Mouse (Mus musculus) kidney, embryonic 16.5 days (tissue): ENCODE measurements around the gene Midn. TPM values are rescaled to one million over a fixed set of nuclear protein-coding genes. Genes with fewer than 3 reads are reported as not detected.

ENCODE experiments used
- ATAC-seq: fragments of 200-750 bp; cut with Nextera tagmentation; 2 replicates; pipeline ENCODE4 v1.8.0; 2017; ENCODE audit warnings: moderate TSS enrichment; ENCODE audit not compliant: low FRiP score, low TSS enrichment
- H3K27ac ChIP-seq: fragments of 300-500 bp; sonication (generic); 2 replicates; pipeline ENCODE4 v1.5.1; 2014; ENCODE audit warnings: low read length
- H3K27me3 ChIP-seq: fragments of 300-500 bp; sonication (generic); 2 replicates; pipeline ENCODE4 v1.6.1; 2014; ENCODE audit warnings: low read length, control low read depth, mixed read lengths; ENCODE audit not compliant: insufficient read depth
- H3K36me3 ChIP-seq: fragments of 300-500 bp; sonication (generic); 2 replicates; pipeline ENCODE4 v1.6.1; 2014; ENCODE audit warnings: low read length, control low read depth, mixed read lengths; ENCODE audit not compliant: insufficient read depth
- H3K4me1 ChIP-seq: fragments of 300-500 bp; sonication (generic); 2 replicates; pipeline ENCODE4 v1.6.1; 2014; ENCODE audit warnings: low read length, control low read depth, mixed read lengths; ENCODE audit not compliant: insufficient read depth
- H3K4me2 ChIP-seq: fragments of 300-500 bp; sonication (generic); replicated peaks from 2 replicates; pipeline ENCODE4 v1.6.1; 2014; ENCODE audit warnings: low read depth, low read length
- H3K4me3 ChIP-seq: fragments of 300-500 bp; sonication (generic); 2 replicates; pipeline ENCODE4 v1.5.1; 2014; ENCODE audit warnings: mild to moderate bottlenecking, low read length
- H3K9ac ChIP-seq: fragments of 300-500 bp; sonication (generic); replicated peaks from 2 replicates; pipeline ENCODE4 v1.6.1; 2014; ENCODE audit warnings: low read length
- H3K9me3 ChIP-seq: fragments of 300-500 bp; sonication (generic); 2 replicates; pipeline ENCODE4 v1.6.1; 2016; ENCODE audit warnings: low read length, control low read depth
- WGBS: fragments of 180-500 bp; shearing (Covaris S2); extraction: QIAGEN DNeasy Blood & Tissue Kit; methylation state at CpG from one replicate; pipeline ENCODE4 v1.1.7; 2014; 5-methylcytosine and 5-hydroxymethylcytosine counted together
- polyA plus RNA-seq: library from polyadenylated mRNA; unstranded; fragments of >200 nt; fragmentation: Nextera tagmentation; extraction: Ambion mirVana; gene quantifications from 2 replicates; pipeline ENCODE4 v1.2.1, GENCODE M21; 2015

Gene Midn
- polyA plus RNA-seq, 1 experiment from 2014 or later = 15.9 TPM

DNA sequence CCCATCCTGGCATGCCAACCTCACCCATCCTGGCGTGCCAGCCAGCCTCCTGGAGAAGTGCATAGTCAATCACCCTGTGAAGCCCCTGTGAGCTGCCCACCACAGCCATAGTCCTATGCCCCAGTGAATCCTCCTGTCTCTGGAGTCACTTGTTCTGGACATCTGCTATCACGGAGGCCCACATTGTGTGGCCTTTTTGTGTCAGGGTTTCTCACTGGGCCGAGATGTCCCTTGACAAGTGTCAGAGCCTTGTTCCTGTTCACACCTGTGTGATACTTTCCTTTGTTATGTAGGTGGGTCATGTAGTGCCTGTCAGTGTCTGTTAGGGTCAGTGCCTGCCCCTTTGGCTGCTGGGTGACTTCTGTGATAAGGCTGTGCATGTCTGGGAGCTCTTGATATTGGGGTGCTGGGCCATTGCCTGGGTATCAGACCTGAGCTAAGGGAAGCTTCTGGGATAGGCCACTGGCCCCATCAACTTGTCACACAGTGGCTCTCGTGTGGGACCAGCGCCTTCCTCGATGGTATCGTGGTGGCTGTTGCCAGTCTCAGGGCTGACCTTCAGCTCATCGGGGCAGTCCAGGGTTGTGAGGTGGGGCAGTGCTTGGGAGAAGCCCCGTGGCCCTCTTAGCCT is 24.0 kb upstream of the Midn start:
- Histone ChIP-seq H3K27me3 (no peaks in the 10 kb centered on the region), H3K9ac (no peak overlapping the region), H3K9me3 (no peaks in the 10 kb centered on the region), H3K4me2 (no peak overlapping the region), H3K27ac (no peak overlapping the region), H3K4me3 (no peak overlapping the region), H3K36me3 (peaks cover 69% of the 10 kb centered on the region), H3K4me1 (peaks cover 5% of the 10 kb centered on the region; the same call in 1 of the 2 replicates)
- 83% methylated on average over 9 of the region's 9 CpGs for WGBS
- no peak for ATAC-seq

GRCm38 (mm10) chr10:80127920-80128319 is 20.2 kb upstream of the Midn start:
- Histone ChIP-seq H3K4me2 (no peak overlapping the region), H3K36me3 (peaks cover 73% of the 10 kb centered on the region), H3K27ac (no peak overlapping the region), H3K27me3 (no peaks in the 10 kb centered on the region), H3K9ac (no peak overlapping the region), H3K9me3 (no peaks in the 10 kb centered on the region), H3K4me3 (no peak overlapping the region), H3K4me1 (peaks cover 25% of the 10 kb centered on the region)
- no peak for ATAC-seq
- 95% methylated on average over 7 of the region's 8 CpGs for WGBS

DNA sequence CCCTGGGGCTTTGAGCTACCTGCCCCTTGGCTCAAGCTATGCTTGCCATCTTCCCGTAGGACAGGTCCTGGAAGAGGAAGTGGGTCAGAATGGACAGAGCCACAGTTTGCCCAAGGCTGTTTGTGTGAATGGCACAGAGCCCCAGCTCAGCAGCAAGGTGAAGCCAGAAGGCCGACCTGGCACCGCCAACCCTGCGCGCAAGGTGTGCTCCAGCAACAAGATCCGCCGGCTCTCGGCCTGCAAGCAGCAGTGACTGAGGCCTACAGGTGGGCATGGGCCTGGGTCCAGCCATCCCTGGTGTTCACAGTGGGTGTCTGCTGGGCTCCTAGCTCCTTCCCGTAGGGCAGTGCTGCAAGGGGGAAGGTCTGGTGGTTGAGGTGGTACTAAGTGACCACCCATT is 18.2 kb upstream of the Midn start:
- H3K9me3 ChIP-seq = no peaks in the 10 kb centered on the region
- H3K4me3 ChIP-seq = no peak overlapping the region
- peak overlapping the region; percentile 47; the same call in 1 of the 2 replicates for H3K27ac ChIP-seq
- no peak overlapping the region for H3K9ac ChIP-seq
- WGBS = 90% methylated on average over 9 of the region's 9 CpGs
- peaks cover 25% of the 10 kb centered on the region for H3K4me1 ChIP-seq
- no peak for ATAC-seq
- no peaks in the 10 kb centered on the region for H3K27me3 ChIP-seq
- H3K4me2 ChIP-seq = no peak overlapping the region
- peaks cover 73% of the 10 kb centered on the region for H3K36me3 ChIP-seq

DNA sequence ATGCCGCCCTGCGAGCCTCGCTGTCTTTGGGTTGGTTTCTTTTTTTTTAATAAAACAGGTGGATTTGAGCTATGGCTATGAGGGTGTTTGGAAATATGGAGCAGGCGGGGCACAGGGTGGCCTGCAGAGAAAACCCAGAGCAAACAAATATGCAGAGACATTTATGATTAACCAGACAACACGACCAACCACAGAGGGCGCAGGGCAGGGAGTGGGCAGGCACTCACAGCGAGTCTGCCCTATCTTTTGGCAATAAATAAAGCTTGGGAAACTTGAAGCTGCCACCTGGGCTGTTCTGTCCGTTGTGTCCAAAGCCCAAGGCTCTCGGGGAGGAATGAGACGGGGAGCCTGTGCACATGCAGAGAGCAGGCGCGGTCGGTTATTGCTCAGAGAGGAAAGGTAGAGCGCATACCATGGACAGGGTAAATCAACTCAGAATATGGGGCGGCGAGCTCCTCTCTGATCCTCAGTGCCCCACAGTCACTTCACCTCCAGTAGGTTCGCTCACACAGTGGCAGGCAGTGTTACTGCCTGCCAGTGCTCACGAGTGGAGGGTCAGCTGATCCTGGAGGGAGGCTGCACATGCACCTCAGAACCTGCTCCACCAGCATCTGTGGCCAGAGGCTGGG is 17.6 kb upstream of the Midn start:
- Histone ChIP-seq H3K27me3 (0 out of 2 replicates have a peak, but pooled peaks cover under 1% of the 10 kb centered on the region), H3K27ac (peak overlapping the region; percentile 47), H3K4me1 (peaks cover 25% of the 10 kb centered on the region), H3K9me3 (no peaks in the 10 kb centered on the region), H3K4me2 (no peak overlapping the region), H3K9ac (no peak overlapping the region), H3K36me3 (peaks cover 67% of the 10 kb centered on the region), H3K4me3 (no peak overlapping the region)
- 0 out of 2 replicates have a peak, but pooled peaks have one; percentile 1 for ATAC-seq
- WGBS = 69% methylated on average over 18 of the region's 18 CpGs

GRCm38 (mm10) chr10:80131316-80131951 is 16.6 kb upstream of the Midn start:
- peaks cover 8% of the 10 kb centered on the region; the same call in 1 of the 2 replicates for H3K27me3 ChIP-seq
- peak overlapping the region; percentile 30 for H3K9ac ChIP-seq
- H3K4me1 ChIP-seq = peaks cover 25% of the 10 kb centered on the region
- peak overlapping the region; percentile 43 for H3K4me2 ChIP-seq
- H3K36me3 ChIP-seq = peaks cover 66% of the 10 kb centered on the region
- ATAC-seq = peak; percentile 32; the same call in 1 of the 2 replicates
- H3K4me3 ChIP-seq = no peak overlapping the region; the same call in 1 of the 2 replicates
- no peak overlapping the region for H3K27ac ChIP-seq
- no peaks in the 10 kb centered on the region for H3K9me3 ChIP-seq
- 14% methylated on average over 55 of the region's 55 CpGs for WGBS

- Histone ChIP-seq H3K36me3 (peaks cover 62% of the 10 kb centered on the region), H3K27ac (no peak overlapping the region), H3K9ac (0 out of 2 replicates have a peak overlapping the region, but pooled peaks have one; percentile 30), H3K9me3 (no peaks in the 10 kb centered on the region), H3K4me2 (peak overlapping the region; percentile 43), H3K4me1 (peaks cover 30% of the 10 kb centered on the region), H3K27me3 (peaks cover 13% of the 10 kb centered on the region), H3K4me3 (no peak overlapping the region; the same call in 1 of the 2 replicates)
- ATAC-seq = peak; percentile 35; the same call in 1 of the 2 replicates
- 33% methylated on average over 27 of the region's 27 CpGs for WGBS
These were observed 16.1 kb upstream of the Midn start for GRCm38 (mm10) chr10:80131952-80132350.

- H3K9me3 ChIP-seq = no peaks in the 10 kb centered on the region
- H3K9ac ChIP-seq = no peak overlapping the region
- H3K4me3 ChIP-seq = no peak overlapping the region
- peaks cover 18% of the 10 kb centered on the region for H3K27me3 ChIP-seq
- H3K4me2 ChIP-seq = no peak overlapping the region
- H3K27ac ChIP-seq = no peak overlapping the region
- WGBS = 68% methylated on average over 8 of the region's 8 CpGs
- no peak for ATAC-seq
- peaks cover 44% of the 10 kb centered on the region for H3K4me1 ChIP-seq
- peaks cover 48% of the 10 kb centered on the region for H3K36me3 ChIP-seq
These were observed 14.7 kb upstream of the Midn start for GRCm38 (mm10) chr10:80133226-80133849.

DNA sequence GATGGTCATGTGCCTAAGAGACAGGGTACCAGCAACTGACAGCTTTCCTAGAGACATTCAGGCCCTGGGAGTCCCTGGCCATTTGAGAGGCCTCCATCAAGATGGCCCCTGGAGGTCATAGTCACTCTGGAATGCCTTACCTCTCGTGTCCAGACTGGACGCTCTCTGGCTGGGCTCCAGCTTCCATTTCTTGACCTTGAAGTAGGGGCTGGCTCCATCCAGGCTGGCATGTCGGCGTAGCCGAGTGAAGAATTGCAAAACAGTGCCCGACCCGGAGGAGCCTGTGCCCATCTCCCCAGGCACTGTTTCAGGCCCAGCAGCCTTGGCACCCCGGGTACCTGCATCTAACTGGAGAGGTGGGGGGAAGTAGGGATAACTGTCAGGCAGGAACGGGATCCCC is 13.7 kb upstream of the Midn start:
- Histone ChIP-seq H3K9ac (no peak overlapping the region), H3K27me3 (peaks cover 18% of the 10 kb centered on the region), H3K4me3 (no peak overlapping the region), H3K9me3 (no peaks in the 10 kb centered on the region), H3K36me3 (peaks cover 42% of the 10 kb centered on the region), H3K4me1 (peaks cover 48% of the 10 kb centered on the region), H3K4me2 (no peak overlapping the region), H3K27ac (no peak overlapping the region)
- WGBS = 82% methylated on average over 9 of the region's 9 CpGs
- ATAC-seq = no peak

- no peak overlapping the region for H3K27ac ChIP-seq
- ATAC-seq = no peak
- peaks cover 35% of the 10 kb centered on the region for H3K36me3 ChIP-seq
- no peaks in the 10 kb centered on the region for H3K9me3 ChIP-seq
- H3K4me2 ChIP-seq = no peak overlapping the region
- WGBS = 78% methylated on average over 10 of the region's 10 CpGs
- H3K27me3 ChIP-seq = peaks cover 20% of the 10 kb centered on the region
- peaks cover 47% of the 10 kb centered on the region for H3K4me1 ChIP-seq
- H3K9ac ChIP-seq = no peak overlapping the region
- H3K4me3 ChIP-seq = no peak overlapping the region
These were observed 12.9 kb upstream of the Midn start for GRCm38 (mm10) chr10:80135161-80135560.
